Mouse (Mus musculus): Measurements from ENCODE around the gene Sardh.

- TF ChIP-seq POLR2A (IDR thresholded peaks at IDR 0.05; ENCODE audit: borderline replicate concordance, control insufficient read depth, low read depth, low read length) (no peak), CTCF (IDR thresholded peaks at IDR 0.05; ENCODE audit: control insufficient read depth, insufficient read depth, low read length) (no peak)
These were observed 15.8 kb downstream of the Sardh start for GRCm38 (mm10) chr2:27232376-27232775.

Data from bone marrow, adult 2 months (tissue).